Mouse (Mus musculus): ENCODE data around the gene S100a1. TPM values are rescaled to one million over a fixed set of nuclear protein-coding genes. Genes with fewer than 3 reads are reported as not detected.

Gene S100a1
- total and polyA plus RNA-seq, 3 experiments: 871 to 1,426 (median 1,070) TPM

DNA sequence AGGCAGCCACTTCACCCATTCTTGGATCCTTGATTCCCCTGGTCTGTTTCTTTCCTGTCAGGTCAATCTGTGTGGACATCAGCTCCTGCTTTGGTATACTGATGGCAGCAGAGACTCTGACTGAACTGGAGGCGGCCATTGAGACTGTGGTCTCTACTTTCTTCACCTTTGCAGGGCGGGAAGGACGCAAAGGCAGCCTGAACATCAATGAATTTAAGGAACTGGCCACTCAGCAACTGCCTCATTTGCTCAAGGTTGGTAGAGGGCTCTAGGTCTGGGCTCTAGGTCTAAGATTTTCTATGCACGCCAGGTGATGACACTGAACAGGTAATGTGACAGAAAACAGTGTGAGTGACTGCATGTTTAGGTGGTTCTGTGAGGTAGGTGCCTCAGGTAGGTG is 1.6 kb upstream of the S100a1 start:
- WGBS: 94% methylated on average over 4 of the region's 4 CpGs
- Histone ChIP-seq H3K27ac (peak overlapping the region; percentile 95), H3K4me1 (ENCODE audit: control insufficient read depth, insufficient read depth, low read length) (peaks cover 14% of the 10 kb centered on the region), H3K79me2 (replicated peaks; ENCODE audit: control insufficient read depth, insufficient read depth, low read length) (no peaks in the 10 kb centered on the region; the same call in 1 of the 2 replicates), H3K9ac (ENCODE audit: low read depth, low read length) (peak overlapping the region; percentile 33; the same call in 1 of the 2 replicates), H3K4me3 (peak overlapping the region; percentile 70), H3K36me3 (ENCODE audit: control insufficient read depth, insufficient read depth, low read length) (peaks cover 12% of the 10 kb centered on the region), H3K27me3 (ENCODE audit: control insufficient read depth, insufficient read depth, low read length) (no peaks in the 10 kb centered on the region)
- TF ChIP-seq CTCF (IDR thresholded peaks at IDR 0.05) (no peak), EP300 (IDR thresholded peaks at IDR 0.05; ENCODE audit: insufficient read depth, low read depth, low read length) (no peak), POLR2A (IDR thresholded peaks at IDR 0.05; ENCODE audit: insufficient read depth, low read depth, low read length) (no peak)
- no peak for DNase-seq
- intact Hi-C loops (cut with DNase I): no loop called here

DNA sequence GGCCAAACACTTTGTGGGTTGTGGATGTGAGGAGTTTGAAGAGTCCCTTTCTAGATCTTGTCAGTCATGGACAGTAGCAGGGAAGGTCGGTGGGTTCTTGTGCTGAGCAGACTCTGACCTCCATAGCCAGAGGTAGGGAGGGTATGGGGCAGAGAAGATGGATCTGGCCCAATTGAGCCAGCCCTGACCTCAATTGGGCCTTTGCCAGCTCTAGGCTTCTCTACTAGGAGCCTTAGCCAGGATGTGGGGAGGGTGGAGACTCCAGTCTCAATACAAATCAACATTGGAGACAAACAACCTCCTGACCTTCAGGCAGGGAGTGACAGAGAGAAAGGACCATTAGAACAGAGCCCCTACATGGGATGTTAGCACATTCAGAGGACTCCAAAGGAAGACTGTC is 1.1 kb upstream of the S100a1 start:
- peak; percentile 65 to 66 for DNase-seq
- intact Hi-C loops (cut with DNase I): no loop called here

GRCm38 (mm10) chr3:90514691-90515090 is 499 bp upstream of the S100a1 start:
- intact Hi-C loops (cut with DNase I): no loop called here
- peak; percentile 85 to 87 for DNase-seq
- H3K4me3 ChIP-seq: peak overlapping the region; percentile 70
- H3K27me3 ChIP-seq (ENCODE audit: control insufficient read depth, insufficient read depth, low read length): no peaks in the 10 kb centered on the region
- peak overlapping the region; percentile 95 for H3K27ac ChIP-seq
- peaks cover 9% of the 10 kb centered on the region; the same call in 1 of the 2 replicates for H3K36me3 ChIP-seq (ENCODE audit: control insufficient read depth, insufficient read depth, low read length)
- H3K9ac ChIP-seq (ENCODE audit: low read depth, low read length): peak overlapping the region; percentile 68
- TF ChIP-seq CTCF (IDR thresholded peaks at IDR 0.05): no peak
- peak; percentile 92 for TF ChIP-seq POLR2A (IDR thresholded peaks at IDR 0.05; ENCODE audit: insufficient read depth, low read depth, low read length)
- TF ChIP-seq EP300 (IDR thresholded peaks at IDR 0.05; ENCODE audit: insufficient read depth, low read depth, low read length): peak; percentile 37; the same call in 1 of the 2 replicates
- H3K79me2 ChIP-seq (replicated peaks; ENCODE audit: control insufficient read depth, insufficient read depth, low read length): no peaks in the 10 kb centered on the region; the same call in 1 of the 2 replicates
- 2% methylated on average over 10 of the region's 10 CpGs for WGBS
- H3K4me1 ChIP-seq (ENCODE audit: control insufficient read depth, insufficient read depth, low read length): peaks cover 14% of the 10 kb centered on the region

More for the DNA sequence above, 1.1 kb upstream of the S100a1 start:
- H3K27me3 ChIP-seq (ENCODE audit: control insufficient read depth, insufficient read depth, low read length): no peaks in the 10 kb centered on the region
- peaks cover 14% of the 10 kb centered on the region for H3K4me1 ChIP-seq (ENCODE audit: control insufficient read depth, insufficient read depth, low read length)
- H3K79me2 ChIP-seq (replicated peaks; ENCODE audit: control insufficient read depth, insufficient read depth, low read length): no peaks in the 10 kb centered on the region; the same call in 1 of the 2 replicates
- H3K9ac ChIP-seq (ENCODE audit: low read depth, low read length): peak overlapping the region; percentile 68
- no peak for TF ChIP-seq EP300 (IDR thresholded peaks at IDR 0.05; ENCODE audit: insufficient read depth, low read depth, low read length)
- TF ChIP-seq POLR2A (IDR thresholded peaks at IDR 0.05; ENCODE audit: insufficient read depth, low read depth, low read length): no peak
- TF ChIP-seq CTCF (IDR thresholded peaks at IDR 0.05): no peak
- H3K36me3 ChIP-seq (ENCODE audit: control insufficient read depth, insufficient read depth, low read length): peaks cover 9% of the 10 kb centered on the region; the same call in 1 of the 2 replicates
- 8% methylated on average over 1 of the region's 1 CpGs for WGBS
- H3K27ac ChIP-seq: peak overlapping the region; percentile 95
- H3K4me3 ChIP-seq: peak overlapping the region; percentile 70

- 60% methylated on average over 9 of the region's 9 CpGs for WGBS
- Histone ChIP-seq H3K9ac (ENCODE audit: low read depth, low read length) (peak overlapping the region; percentile 77), H3K4me3 (peak overlapping the region; percentile 70), H3K27ac (peak overlapping the region; percentile 95), H3K36me3 (ENCODE audit: control insufficient read depth, insufficient read depth, low read length) (peaks cover 11% of the 10 kb centered on the region), H3K4me1 (ENCODE audit: control insufficient read depth, insufficient read depth, low read length) (peaks cover 14% of the 10 kb centered on the region), H3K27me3 (ENCODE audit: control insufficient read depth, insufficient read depth, low read length) (no peaks in the 10 kb centered on the region), H3K79me2 (replicated peaks; ENCODE audit: control insufficient read depth, insufficient read depth, low read length) (peaks cover 1% of the 10 kb centered on the region; the same call in 1 of the 2 replicates)
- no peak for TF ChIP-seq POLR2A (IDR thresholded peaks at IDR 0.05; ENCODE audit: insufficient read depth, low read depth, low read length)
- 0 out of 2 replicates have a peak, but pooled peaks have one; percentile 19 for TF ChIP-seq EP300 (IDR thresholded peaks at IDR 0.05; ENCODE audit: insufficient read depth, low read depth, low read length)
- intact Hi-C loops (cut with DNase I): no loop called here
- DNase-seq: no peak
These were observed 1.1 kb downstream of the S100a1 start for GRCm38 (mm10) chr3:90512948-90513642.

DNA sequence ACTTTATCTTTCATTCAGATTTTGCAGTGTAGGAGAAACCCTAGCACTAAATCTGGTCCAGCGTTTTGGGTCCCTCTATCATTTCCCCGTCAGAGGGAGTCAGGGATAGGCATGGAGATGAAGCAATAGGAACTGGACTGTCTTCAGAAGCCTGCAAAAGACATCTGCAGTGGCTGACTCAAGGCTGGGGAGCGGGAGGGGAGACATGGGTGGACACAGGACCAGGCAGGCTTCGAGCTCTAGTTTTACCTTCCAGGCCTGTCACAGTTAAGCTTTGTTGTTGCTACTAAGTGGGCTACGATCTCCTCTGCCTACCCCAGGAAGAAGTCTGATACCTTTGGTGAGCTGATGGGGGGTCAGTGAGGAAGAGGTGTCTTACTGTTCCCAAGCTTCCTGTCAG is 1.9 kb downstream of the S100a1 start:
- Histone ChIP-seq H3K27ac (peak overlapping the region; percentile 52), H3K4me1 (ENCODE audit: control insufficient read depth, insufficient read depth, low read length) (peaks cover 10% of the 10 kb centered on the region), H3K4me3 (peak overlapping the region; percentile 7; the same call in 1 of the 2 replicates), H3K79me2 (replicated peaks; ENCODE audit: control insufficient read depth, insufficient read depth, low read length) (peaks cover 2% of the 10 kb centered on the region; the same call in 1 of the 2 replicates), H3K9ac (ENCODE audit: low read depth, low read length) (no peak overlapping the region), H3K36me3 (ENCODE audit: control insufficient read depth, insufficient read depth, low read length) (peaks cover 15% of the 10 kb centered on the region), H3K27me3 (ENCODE audit: control insufficient read depth, insufficient read depth, low read length) (no peaks in the 10 kb centered on the region)
- no peak for DNase-seq
- no peak for TF ChIP-seq CTCF (IDR thresholded peaks at IDR 0.05)
- no peak for TF ChIP-seq EP300 (IDR thresholded peaks at IDR 0.05; ENCODE audit: insufficient read depth, low read depth, low read length)
- TF ChIP-seq POLR2A (IDR thresholded peaks at IDR 0.05; ENCODE audit: insufficient read depth, low read depth, low read length): no peak
- WGBS: 71% methylated on average over 5 of the region's 5 CpGs
- intact Hi-C loops (cut with DNase I): no loop called here

- intact Hi-C loops (cut with DNase I): loop anchor here (2.0 kb wide), 2 partner anchors 19 to 33 kb away; partner anchors contain the start of genes Ilf2 and Snapin
- H3K36me3 ChIP-seq (ENCODE audit: control insufficient read depth, insufficient read depth, low read length): peaks cover 30% of the 10 kb centered on the region
- H3K4me3 ChIP-seq: peak overlapping the region; percentile 35; the same call in 1 of the 2 replicates
- no peak overlapping the region for H3K9ac ChIP-seq (ENCODE audit: low read depth, low read length)
- peaks cover 3% of the 10 kb centered on the region; the same call in 1 of the 2 replicates for H3K79me2 ChIP-seq (replicated peaks; ENCODE audit: control insufficient read depth, insufficient read depth, low read length)
- H3K27me3 ChIP-seq (ENCODE audit: control insufficient read depth, insufficient read depth, low read length): no peaks in the 10 kb centered on the region
- peaks cover 3% of the 10 kb centered on the region for H3K4me1 ChIP-seq (ENCODE audit: control insufficient read depth, insufficient read depth, low read length)
- TF ChIP-seq EP300 (IDR thresholded peaks at IDR 0.05; ENCODE audit: insufficient read depth, low read depth, low read length) (no peak), POLR2A (IDR thresholded peaks at IDR 0.05; ENCODE audit: insufficient read depth, low read depth, low read length) (no peak), CTCF (IDR thresholded peaks at IDR 0.05) (no peak)
- peak overlapping the region; percentile 91 for H3K27ac ChIP-seq
- DNase-seq: no peak
- WGBS: 26% methylated on average over 2 of the region's 2 CpGs
These were observed 4.5 kb downstream of the S100a1 start for GRCm38 (mm10) chr3:90509747-90510123.
